Mouse (Mus musculus): ENCODE data around the gene Trp53rkb. TPM values are rescaled to one million over a fixed set of nuclear protein-coding genes. Genes with fewer than 3 reads are reported as not detected.
A peak's percentile ranks its signal among the peaks of the same experiment; 100 is the strongest.
"Not testable (repeated sequence)": the region's sequence is repeated elsewhere in the genome, so short reads cannot be mapped to it uniquely, and the experiment has no call there.

Trp53rkb gene
- polyA plus RNA-seq, 1 experiment from 2014 or later = 11.1 TPM

DNA sequence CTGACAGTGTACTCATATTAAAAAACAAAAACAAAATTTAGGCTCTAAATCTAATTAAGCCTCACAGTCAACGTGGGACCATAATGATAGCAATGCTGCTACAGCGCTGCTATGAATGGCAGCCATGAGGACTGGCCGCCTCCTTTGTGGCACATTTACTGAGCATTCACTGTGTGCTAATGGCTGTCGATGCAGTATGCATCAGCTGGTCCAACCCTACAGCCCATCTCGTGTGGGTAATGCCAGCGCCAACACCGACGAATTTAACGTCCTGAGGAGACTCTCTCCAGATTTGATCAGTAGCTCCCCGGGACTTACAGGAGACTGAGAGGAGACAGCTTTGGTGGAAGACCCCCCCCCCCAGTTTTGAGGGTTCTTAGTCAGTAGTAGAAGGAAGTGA, 18.1 kb upstream of the Trp53rkb start:
- Histone ChIP-seq H3K27me3 (ENCODE audit: poor library complexity, severe bottlenecking) (no peaks in the 10 kb centered on the region; the same call in 1 of the 2 replicates), H3K9me3 (no peaks in the 10 kb centered on the region), H3K36me3 (replicated peaks) (no peaks in the 10 kb centered on the region), H3K27ac (no peak overlapping the region), H3K4me1 (peaks cover 9% of the 10 kb centered on the region), H3K4me3 (no peak overlapping the region)
- WGBS = 92% methylated on average over 10 of the region's 10 CpGs
- DNase-seq (ENCODE audit: extremely low spot score, low spot score) = no peak

DNA sequence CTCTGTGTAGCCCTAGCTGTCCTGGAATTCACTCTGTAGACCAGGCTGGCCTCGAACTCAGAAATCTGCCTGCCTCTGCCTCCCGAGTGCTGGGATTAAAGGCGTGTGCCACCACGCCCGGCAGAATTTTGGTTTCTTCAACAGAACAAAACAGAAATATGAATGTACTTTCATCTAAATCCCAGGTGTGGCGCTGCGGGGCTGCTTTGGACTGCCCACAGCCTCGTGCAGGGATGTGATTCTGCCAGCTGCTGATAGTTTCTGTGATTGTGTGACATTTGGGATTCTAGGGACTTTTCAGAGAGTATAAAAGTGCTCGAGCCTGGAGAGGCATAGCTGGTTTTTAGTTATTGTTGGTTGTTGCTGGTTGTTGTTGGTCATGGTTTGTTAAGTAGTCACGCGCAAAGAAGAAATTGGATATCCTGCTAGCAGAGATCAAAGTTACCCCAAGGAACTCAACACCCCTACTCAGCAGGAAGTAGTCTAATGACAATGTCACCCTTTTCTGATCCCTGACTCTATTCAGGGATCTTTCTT, 16.9 kb upstream of the Trp53rkb start:
- no peak overlapping the region for H3K4me3 ChIP-seq
- H3K36me3 ChIP-seq (replicated peaks) = no peaks in the 10 kb centered on the region
- no peak overlapping the region for H3K27ac ChIP-seq
- H3K4me1 ChIP-seq = peaks cover 11% of the 10 kb centered on the region
- no peaks in the 10 kb centered on the region for H3K9me3 ChIP-seq
- peaks cover 5% of the 10 kb centered on the region; the same call in 1 of the 2 replicates for H3K27me3 ChIP-seq (ENCODE audit: poor library complexity, severe bottlenecking)
- 66% methylated on average over 11 of the region's 11 CpGs for WGBS
- DNase-seq (ENCODE audit: extremely low spot score, low spot score) = no peak

DNA sequence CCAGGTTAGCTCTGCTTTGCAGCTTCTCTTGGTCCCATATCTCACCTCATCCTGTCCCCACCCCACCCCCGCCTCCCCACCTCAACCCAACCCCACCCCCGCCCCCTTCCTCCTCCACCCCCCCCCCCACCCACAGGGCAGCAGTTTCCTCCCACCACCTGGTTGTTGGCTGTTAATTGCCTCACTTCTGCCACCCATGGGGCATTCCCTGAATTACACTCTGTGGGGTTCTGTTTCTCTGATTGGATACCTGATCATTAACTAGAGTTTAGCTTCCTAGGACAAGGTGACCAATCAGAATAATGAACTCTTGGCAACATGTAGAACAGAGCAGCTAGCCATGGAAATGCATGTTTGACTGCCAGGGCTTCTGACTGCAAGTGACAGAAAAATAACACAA, 16.1 kb upstream of the Trp53rkb start:
- WGBS = 17% methylated on average over 2 of the region's 2 CpGs
- Histone ChIP-seq H3K36me3 (replicated peaks) (no peaks in the 10 kb centered on the region), H3K27me3 (ENCODE audit: poor library complexity, severe bottlenecking) (peaks cover 10% of the 10 kb centered on the region; the same call in 1 of the 2 replicates), H3K4me3 (no peak overlapping the region), H3K4me1 (peaks cover 19% of the 10 kb centered on the region), H3K9me3 (no peaks in the 10 kb centered on the region), H3K27ac (no peak overlapping the region)
- DNase-seq (ENCODE audit: extremely low spot score, low spot score) = peak; percentile 35

DNA sequence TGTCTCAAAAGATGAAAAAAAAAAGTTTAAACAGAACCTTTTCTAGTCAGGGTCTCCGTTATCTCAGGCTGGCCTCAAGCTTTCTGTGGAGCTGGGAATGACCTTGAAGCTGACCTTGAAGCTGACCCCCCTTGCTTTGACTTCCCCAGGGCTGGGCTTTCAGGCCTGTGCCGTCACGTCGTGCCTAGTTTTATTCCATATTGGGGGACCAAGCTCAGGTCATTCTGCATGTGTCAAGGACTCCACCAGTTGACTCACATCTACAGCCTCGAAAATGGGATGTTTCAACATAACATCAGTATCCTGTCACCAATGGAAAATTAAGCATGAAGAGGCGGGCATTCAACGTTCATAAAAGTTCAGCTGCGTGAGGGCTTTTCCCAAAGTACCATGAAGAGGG, 12.4 kb upstream of the Trp53rkb start:
- no peak for DNase-seq (ENCODE audit: extremely low spot score, low spot score)
- Histone ChIP-seq H3K36me3 (replicated peaks) (no peaks in the 10 kb centered on the region), H3K27me3 (ENCODE audit: poor library complexity, severe bottlenecking) (peaks cover 11% of the 10 kb centered on the region; the same call in 1 of the 2 replicates), H3K27ac (no peak overlapping the region), H3K9me3 (no peaks in the 10 kb centered on the region), H3K4me3 (no peak overlapping the region), H3K4me1 (peaks cover 21% of the 10 kb centered on the region)
- WGBS = 79% methylated on average over 8 of the region's 8 CpGs

DNA sequence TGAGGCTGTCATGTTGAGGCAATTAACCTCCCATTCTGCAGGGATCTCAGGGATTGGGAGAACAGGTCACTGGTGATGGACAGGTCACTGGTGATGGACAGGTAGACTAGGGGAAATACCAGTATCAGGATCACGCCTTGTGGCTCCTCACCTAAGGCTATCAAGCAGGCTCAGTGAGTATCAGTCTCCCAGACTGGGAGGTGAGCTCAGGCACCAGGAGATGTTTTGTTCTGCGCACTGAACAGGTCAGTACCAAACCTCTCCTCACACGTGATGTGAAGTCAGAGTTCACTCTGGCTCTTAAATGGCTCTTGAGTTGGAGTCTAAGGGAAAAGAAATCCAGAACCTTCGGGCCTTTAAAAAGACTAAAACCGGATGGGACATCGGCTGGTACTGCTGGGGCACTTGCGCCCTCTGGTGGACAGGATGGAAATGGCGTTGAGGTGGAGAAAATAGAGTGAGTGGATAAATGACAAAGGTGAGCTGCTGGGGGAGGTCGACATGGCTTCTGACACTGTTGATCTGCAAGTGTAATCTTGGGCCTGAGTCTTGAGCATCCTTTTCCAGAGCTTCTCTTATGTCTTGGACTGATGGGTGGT, 11.3 kb upstream of the Trp53rkb start:
- WGBS = 18% methylated on average over 9 of the region's 9 CpGs
- no peak overlapping the region for H3K4me3 ChIP-seq
- DNase-seq (ENCODE audit: extremely low spot score, low spot score) = peak; percentile 79
- H3K36me3 ChIP-seq (replicated peaks) = no peaks in the 10 kb centered on the region
- H3K27me3 ChIP-seq (ENCODE audit: poor library complexity, severe bottlenecking) = peaks cover 20% of the 10 kb centered on the region; the same call in 1 of the 2 replicates
- peaks cover 25% of the 10 kb centered on the region for H3K4me1 ChIP-seq
- H3K9me3 ChIP-seq = no peaks in the 10 kb centered on the region
- H3K27ac ChIP-seq = 0 out of 2 replicates have a peak overlapping the region, but pooled peaks have one; percentile 20

DNA sequence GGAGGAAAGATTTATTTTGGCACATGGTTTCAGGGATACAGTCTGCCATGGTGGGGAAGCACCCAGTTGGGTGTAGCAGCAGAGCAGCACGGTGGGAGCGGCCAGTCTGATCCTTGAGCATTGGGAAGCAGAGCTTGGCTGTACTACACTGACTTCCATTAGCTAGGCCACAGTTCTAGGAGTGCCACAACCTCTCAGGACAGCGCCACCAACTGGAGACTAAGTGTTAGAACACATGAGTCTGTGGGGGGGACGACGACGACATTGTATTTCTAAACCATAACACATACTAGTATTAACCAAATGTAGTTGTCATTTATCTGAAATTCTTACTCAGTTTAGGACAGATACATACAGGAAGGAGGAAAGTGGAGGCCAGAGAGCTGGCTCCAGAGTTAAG, 8.0 kb upstream of the Trp53rkb start:
- 76% methylated on average over 6 of the region's 6 CpGs for WGBS
- Histone ChIP-seq H3K27ac (no peak overlapping the region), H3K27me3 (ENCODE audit: poor library complexity, severe bottlenecking) (peaks cover 20% of the 10 kb centered on the region; the same call in 1 of the 2 replicates), H3K4me1 (peaks cover 38% of the 10 kb centered on the region), H3K9me3 (no peaks in the 10 kb centered on the region), H3K36me3 (replicated peaks) (no peaks in the 10 kb centered on the region), H3K4me3 (no peak overlapping the region)
- no peak for DNase-seq (ENCODE audit: extremely low spot score, low spot score)

DNA sequence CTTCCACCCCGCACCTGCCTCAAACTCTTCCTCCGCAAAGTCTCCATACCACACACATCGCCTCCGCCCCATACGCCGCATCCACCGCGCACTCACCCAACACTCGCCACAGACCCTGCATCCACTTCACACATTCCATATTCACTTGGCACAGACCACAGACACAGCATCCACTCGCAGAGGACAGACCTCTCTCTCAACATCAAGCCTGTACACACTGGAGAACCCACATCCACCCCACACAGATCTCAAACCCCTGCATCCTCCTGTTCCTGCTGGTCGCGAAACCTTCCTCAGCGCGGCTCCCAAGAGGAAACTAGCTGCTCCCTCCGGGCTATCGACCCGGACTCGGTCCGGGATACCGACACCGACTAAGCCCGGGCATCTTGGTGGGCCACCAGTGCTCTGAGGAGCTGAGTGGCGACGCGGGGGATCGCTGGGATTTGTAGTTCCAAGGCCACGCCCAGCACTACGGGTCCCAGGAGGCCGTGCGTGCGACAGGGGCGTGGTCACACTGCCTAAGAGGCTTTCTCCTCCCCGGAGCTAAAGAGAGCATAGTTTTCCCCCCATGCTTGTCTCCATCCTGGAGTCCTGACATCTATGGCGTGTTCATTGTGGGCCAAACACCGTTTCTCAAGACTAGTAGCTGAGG, 5.9 kb upstream of the Trp53rkb start:
- peak; percentile 90 for DNase-seq (ENCODE audit: extremely low spot score, low spot score)
- H3K27me3 ChIP-seq (ENCODE audit: poor library complexity, severe bottlenecking) = peaks cover 10% of the 10 kb centered on the region; the same call in 1 of the 2 replicates
- no peaks in the 10 kb centered on the region for H3K9me3 ChIP-seq
- WGBS = under 1% methylated on average over 35 of the region's 35 CpGs
- H3K27ac ChIP-seq = peak overlapping the region; percentile 87
- peak overlapping the region; percentile 85 for H3K4me3 ChIP-seq
- H3K36me3 ChIP-seq (replicated peaks) = no peaks in the 10 kb centered on the region
- peaks cover 27% of the 10 kb centered on the region for H3K4me1 ChIP-seq

DNA sequence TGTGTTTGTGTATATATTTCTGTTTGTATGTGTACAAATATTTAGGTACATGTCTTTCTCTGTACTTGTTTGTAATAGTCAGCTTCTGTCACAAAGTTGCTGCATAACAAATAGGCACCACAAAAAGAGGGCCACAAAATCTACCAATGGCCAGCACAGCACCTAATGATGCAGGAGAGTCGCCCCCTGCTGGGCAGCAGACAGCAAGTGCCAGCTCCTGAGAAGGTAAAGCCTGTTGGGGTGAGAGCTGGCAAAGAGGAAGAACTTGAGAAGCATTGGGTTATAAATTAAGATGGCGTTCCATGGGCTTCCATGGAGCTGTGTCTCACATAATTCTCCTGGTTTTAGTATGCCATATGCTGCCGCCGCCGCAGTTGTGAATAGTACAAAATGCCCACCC, 593 bp upstream of the Trp53rkb start:
- Histone ChIP-seq H3K4me3 (no peak overlapping the region), H3K27me3 (ENCODE audit: poor library complexity, severe bottlenecking) (no peaks in the 10 kb centered on the region), H3K4me1 (peaks cover 35% of the 10 kb centered on the region), H3K36me3 (replicated peaks) (peaks cover 13% of the 10 kb centered on the region), H3K9me3 (no peaks in the 10 kb centered on the region), H3K27ac (peak overlapping the region; percentile 40; the same call in 1 of the 2 replicates)
- no peak for DNase-seq (ENCODE audit: extremely low spot score, low spot score)
- 79% methylated on average over 5 of the region's 5 CpGs for WGBS

DNA sequence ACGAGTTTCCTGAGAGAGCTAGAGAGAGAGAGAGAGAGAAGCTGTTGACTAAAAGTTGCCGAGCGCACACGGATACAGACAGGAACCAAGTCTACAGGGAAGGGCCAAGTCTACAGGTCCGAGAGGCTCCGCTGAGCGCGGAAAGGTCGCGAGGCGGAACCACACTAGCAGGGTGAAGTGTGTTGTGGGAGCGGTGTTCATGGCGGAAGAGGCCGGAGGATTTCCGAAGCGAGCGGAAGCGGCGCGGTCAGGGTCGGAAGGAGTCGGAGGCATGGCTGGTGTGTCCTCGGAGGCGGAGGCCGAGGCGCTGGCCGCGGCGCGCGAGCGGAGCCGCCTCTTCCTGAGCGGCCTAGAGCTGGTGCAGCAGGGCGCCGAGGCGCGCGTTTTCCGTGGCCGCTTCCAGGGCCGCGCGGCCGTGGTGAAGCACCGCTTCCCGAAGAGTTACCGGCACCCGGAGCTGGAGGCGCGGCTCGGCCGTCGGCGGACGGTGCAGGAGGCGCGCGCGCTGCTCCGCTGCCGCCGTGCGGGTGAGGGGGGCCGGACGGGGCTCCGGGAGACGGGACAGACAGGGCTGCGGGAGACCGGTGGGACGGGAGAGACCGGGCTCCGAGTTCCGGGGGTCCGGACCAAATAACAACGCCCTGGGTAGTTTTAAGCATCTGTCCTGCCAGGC, 1.3 kb downstream of the Trp53rkb start:
- H3K36me3 ChIP-seq (replicated peaks) = peaks cover 32% of the 10 kb centered on the region
- peaks cover 27% of the 10 kb centered on the region for H3K4me1 ChIP-seq
- H3K27me3 ChIP-seq (ENCODE audit: poor library complexity, severe bottlenecking); H3K9me3 ChIP-seq: not testable (repeated sequence)
- peak overlapping the region; percentile 79 for H3K4me3 ChIP-seq
- WGBS = under 1% methylated on average over 76 of the region's 76 CpGs
- DNase-seq (ENCODE audit: extremely low spot score, low spot score) = peak; percentile 81
- H3K27ac ChIP-seq = peak overlapping the region; percentile 88

DNA sequence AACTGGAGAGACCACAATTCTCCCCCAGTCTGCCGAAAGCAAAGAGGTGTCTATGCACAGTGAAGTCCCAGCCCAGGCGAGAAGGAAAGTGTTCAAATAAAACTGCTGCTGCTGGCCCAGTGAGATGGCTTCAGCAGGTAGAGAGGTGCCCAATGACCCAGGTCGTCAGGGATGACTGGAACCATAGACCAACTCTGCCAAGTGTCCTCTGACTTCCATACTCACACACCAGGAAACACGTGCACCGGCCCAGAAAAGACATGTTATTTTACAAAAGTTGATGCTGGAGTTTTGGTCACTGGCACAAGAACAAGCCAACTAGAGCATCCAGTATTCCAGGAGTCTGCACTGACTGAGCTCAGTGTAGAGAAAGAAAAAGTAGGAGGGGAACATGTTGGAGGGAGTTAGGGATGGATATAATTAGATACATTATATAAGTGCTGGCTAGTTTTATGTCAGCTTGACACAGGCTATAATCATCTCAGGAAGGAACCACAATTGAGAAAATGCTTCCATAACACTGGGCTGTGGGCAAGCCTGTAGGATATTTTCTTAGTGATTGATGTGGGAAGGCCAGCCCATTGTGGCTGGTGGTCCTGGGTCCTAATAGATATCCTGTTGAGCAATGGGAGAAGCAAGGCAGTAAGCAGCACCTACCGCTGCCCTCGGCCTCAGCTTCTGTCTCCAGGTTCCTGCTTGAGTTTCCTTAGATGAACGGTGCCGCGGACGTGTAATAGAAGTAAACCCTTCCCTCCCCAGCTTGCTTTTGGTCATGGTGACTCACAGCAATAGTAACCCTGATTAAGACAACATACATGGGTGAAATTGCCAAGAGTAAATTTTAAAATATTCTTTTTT, 7.5 kb downstream of the Trp53rkb start:
- DNase-seq (ENCODE audit: extremely low spot score, low spot score) = no peak
- Histone ChIP-seq H3K27ac (no peak overlapping the region), H3K4me1 (peaks cover under 1% of the 10 kb centered on the region), H3K36me3 (replicated peaks) (peaks cover 38% of the 10 kb centered on the region), H3K27me3 (ENCODE audit: poor library complexity, severe bottlenecking) (peaks cover 4% of the 10 kb centered on the region; the same call in 1 of the 2 replicates), H3K9me3 (no peaks in the 10 kb centered on the region), H3K4me3 (no peak overlapping the region)
- WGBS = 84% methylated on average over 11 of the region's 11 CpGs

DNA sequence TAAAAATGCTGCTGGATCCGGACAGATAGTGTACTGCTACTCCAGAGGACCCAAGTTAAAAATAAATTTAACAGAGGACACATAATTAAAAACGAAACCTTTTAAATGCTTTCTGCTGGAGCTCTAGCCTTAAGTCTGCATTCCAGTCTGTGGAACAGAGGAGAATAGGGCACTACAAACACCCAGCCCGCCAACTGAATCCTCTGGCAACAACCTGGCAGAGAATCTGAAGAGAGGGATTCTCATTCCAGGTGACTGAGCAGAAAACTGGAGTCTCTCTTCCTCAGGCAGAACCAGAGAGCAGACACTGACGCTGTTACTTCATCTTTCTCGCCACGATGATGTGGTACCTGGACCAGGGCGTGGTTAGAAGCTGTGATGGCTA, 8.1 kb downstream of the Trp53rkb start:
- no peak for DNase-seq (ENCODE audit: extremely low spot score, low spot score)
- Histone ChIP-seq H3K27me3 (ENCODE audit: poor library complexity, severe bottlenecking) (peaks cover 4% of the 10 kb centered on the region; the same call in 1 of the 2 replicates), H3K4me3 (no peak overlapping the region), H3K36me3 (replicated peaks) (peaks cover 38% of the 10 kb centered on the region), H3K9me3 (no peaks in the 10 kb centered on the region), H3K4me1 (peaks cover 4% of the 10 kb centered on the region), H3K27ac (no peak overlapping the region)
- WGBS = 89% methylated on average over 7 of the region's 7 CpGs

DNA sequence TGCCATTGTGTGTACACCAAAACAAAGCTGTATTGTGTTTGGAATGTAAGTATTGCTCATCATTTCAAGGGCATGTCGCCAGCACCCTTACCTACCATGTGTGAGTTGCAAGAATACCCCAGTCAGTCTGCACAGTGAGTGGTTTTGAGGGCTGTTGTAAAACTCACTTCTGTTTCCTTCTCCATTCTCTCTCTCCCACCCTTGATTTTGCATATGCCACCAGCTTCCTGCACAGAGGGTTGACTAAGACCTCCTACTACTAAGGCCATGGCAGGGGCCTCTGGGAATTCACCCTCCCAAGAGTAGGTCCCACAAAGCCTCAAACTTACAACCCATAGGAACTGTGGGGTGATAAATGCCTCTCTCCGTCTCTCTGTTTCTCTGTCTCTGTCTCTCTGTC, 9.1 kb downstream of the Trp53rkb start:
- no peaks in the 10 kb centered on the region for H3K9me3 ChIP-seq
- no peak overlapping the region for H3K27ac ChIP-seq
- no peak for DNase-seq (ENCODE audit: extremely low spot score, low spot score)
- no peak overlapping the region for H3K4me3 ChIP-seq
- peaks cover 4% of the 10 kb centered on the region; the same call in 1 of the 2 replicates for H3K27me3 ChIP-seq (ENCODE audit: poor library complexity, severe bottlenecking)
- WGBS = 80% methylated on average over 2 of the region's 2 CpGs
- H3K36me3 ChIP-seq (replicated peaks) = peaks cover 28% of the 10 kb centered on the region
- peaks cover 13% of the 10 kb centered on the region for H3K4me1 ChIP-seq

Measured in forebrain, embryonic 10.5 days (tissue).